ENCODE assay signal across 14 mouse cellular contexts in the genomic region with DNA sequence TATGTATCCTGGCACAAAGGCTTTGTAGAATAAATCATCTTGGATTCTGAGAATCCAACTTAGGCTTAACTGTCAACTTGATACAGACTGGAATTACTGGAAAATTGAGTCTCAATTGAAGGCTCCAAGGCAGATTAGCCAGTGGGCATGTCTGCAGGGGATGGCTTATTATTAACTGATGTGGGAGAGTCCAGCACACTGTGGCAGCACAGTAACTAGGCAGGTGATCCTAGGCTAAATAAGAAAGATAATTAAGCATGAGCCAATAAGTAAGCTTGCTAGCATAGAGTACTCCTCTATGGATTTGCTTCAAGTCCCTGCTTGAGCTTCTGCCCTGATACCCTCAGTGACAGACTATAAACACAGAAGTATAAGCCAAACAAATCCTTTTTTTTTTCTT.
"Had no signal": no experiment of that assay in that cellular context is flagged by ENCODE, and none has a peak within 500 bp of the region (broad histone marks: within the 10 kb centered on the region; RNA-seq: fewer than 3 reads in every experiment).

No protein-coding gene starts in this region.

- H3K27me3 ChIP-seq: hindbrain, embryonic 15.5 days; liver, embryonic 15.5 days; midbrain, embryonic 15.5 days; neural tube, embryonic 13.5 days had no signal

- H3K9ac ChIP-seq: hindbrain, embryonic 15.5 days; liver, embryonic 15.5 days; midbrain, embryonic 15.5 days; neural tube, embryonic 13.5 days had no signal

- H3K4me3 ChIP-seq: hindbrain, embryonic 15.5 days; left cerebral cortex, adult 2 months; limb, embryonic 10.5 days; liver, embryonic 15.5 days; midbrain, embryonic 15.5 days; neural tube, embryonic 13.5 days had no signal

- H3K27ac ChIP-seq: hindbrain, embryonic 15.5 days; left cerebral cortex, adult 2 months; limb, embryonic 10.5 days; liver, embryonic 15.5 days; midbrain, embryonic 15.5 days; neural tube, embryonic 13.5 days had no signal

- H3K4me2 ChIP-seq: hindbrain, embryonic 15.5 days; liver, embryonic 11.5 days; liver, embryonic 15.5 days; midbrain, embryonic 15.5 days; neural tube, embryonic 13.5 days had no signal

- ATAC-seq: lung, postnatal 0 days; midbrain, embryonic 15.5 days had no signal

- H3K36me3 ChIP-seq: hindbrain, embryonic 15.5 days; limb, embryonic 10.5 days; liver, embryonic 15.5 days; midbrain, embryonic 15.5 days; neural tube, embryonic 13.5 days had no signal

- H3K9me3 ChIP-seq: hindbrain, embryonic 15.5 days; limb, embryonic 10.5 days; liver, embryonic 15.5 days; midbrain, embryonic 15.5 days; neural tube, embryonic 13.5 days had no signal

- H3K4me1 ChIP-seq: hindbrain, embryonic 15.5 days; limb, embryonic 10.5 days; liver, embryonic 15.5 days; midbrain, embryonic 15.5 days; neural tube, embryonic 13.5 days had no signal

- DNase-seq: lung, adult 2 months; lung, postnatal 36 days; retina, postnatal 1 day; right cerebral cortex, postnatal 4 days; spleen, adult 18-20 months; thymus, postnatal 4 days had no signal
